25 mouse cellular contexts compared by ENCODE assay signal in genomic region chr9:117319271-117319670, GRCm38 (mm10).
DNase-seq lines count a peak whose midpoint lies in the region; ATAC-seq and TF ChIP-seq lines count a peak whose summit lies in the region.
"Had no signal": no experiment of that assay in that cellular context is flagged by ENCODE, and none has a peak within 500 bp of the region (broad histone marks: within the 10 kb centered on the region; RNA-seq: fewer than 3 reads in every experiment).

No protein-coding gene starts in this region.

- 75% methylated on average over 3 of the region's 3 CpGs for WGBS in hindbrain, postnatal 0 days
- 65% methylated on average over 3 of the region's 3 CpGs for WGBS in hindbrain, embryonic 13.5 days
- WGBS in limb, embryonic 12.5 days = 93% methylated on average over 3 of the region's 3 CpGs

- peak; percentile 17 to 28 for DNase-seq in cerebellum, postnatal 10 days
- no peak for DNase-seq in cerebellum, adult 11-12 months
- peak; percentile 5 for DNase-seq in hindbrain, postnatal 0 days (ENCODE audit: low spot score)
- DNase-seq in kidney, postnatal 25 days = no peak
- DNase-seq: adrenal gland, postnatal 10 days; adrenal gland, postnatal 36 days; cerebellum, adult 2 months; cerebellum, adult 9-11 months; cerebellum, postnatal 36 days; embryo, embryonic 11 days; gastrocnemius, postnatal 25 days; heart, postnatal 14 days; heart, postnatal 4 days had no signal

- ATAC-seq in hindbrain, postnatal 0 days = no peak
- ATAC-seq in hindbrain, embryonic 13.5 days (ENCODE audit: low FRiP score) = no peak
- ATAC-seq in limb, embryonic 12.5 days (ENCODE audit: insufficient number of reproducible peaks, insufficient read depth, low FRiP score, low TSS enrichment, low read depth) = no peak
- ATAC-seq: forebrain, embryonic 15.5 days; intestine, embryonic 15.5 days; Patski had no signal

- no peak overlapping the region for H3K27ac ChIP-seq in hindbrain, postnatal 0 days
- H3K27ac ChIP-seq in hindbrain, embryonic 13.5 days = no peak overlapping the region
- H3K27ac ChIP-seq in limb, embryonic 12.5 days = no peak overlapping the region
- H3K27ac ChIP-seq: embryonic facial prominence, embryonic 10.5 days; embryonic facial prominence, embryonic 13.5 days; forebrain, embryonic 12.5 days; forebrain, embryonic 15.5 days; heart, embryonic 15.5 days; hindbrain, embryonic 15.5 days; intestine, embryonic 15.5 days had no signal

- no peak overlapping the region for H3K4me3 ChIP-seq in hindbrain, postnatal 0 days (ENCODE audit: low read length)
- H3K4me3 ChIP-seq in hindbrain, embryonic 13.5 days = no peak overlapping the region
- no peak overlapping the region for H3K4me3 ChIP-seq in limb, embryonic 12.5 days (replicated peaks)
- H3K4me3 ChIP-seq: embryonic facial prominence, embryonic 10.5 days; embryonic facial prominence, embryonic 13.5 days; erythroblast, embryonic 14.5 days; forebrain, embryonic 12.5 days; forebrain, embryonic 15.5 days; heart, embryonic 12.5 days; heart, embryonic 15.5 days; hindbrain, embryonic 15.5 days; intestine, embryonic 15.5 days had no signal

- no peak for TF ChIP-seq CTCF in hindbrain, postnatal 0 days (IDR thresholded peaks at IDR 0.05; ENCODE audit: low read depth)

- H3K9ac ChIP-seq in hindbrain, postnatal 0 days (replicated peaks; ENCODE audit: low read length) = no peak overlapping the region
- no peak overlapping the region for H3K9ac ChIP-seq in hindbrain, embryonic 13.5 days
- H3K9ac ChIP-seq in limb, embryonic 12.5 days (replicated peaks) = no peak overlapping the region
- H3K9ac ChIP-seq: embryonic facial prominence, embryonic 13.5 days; forebrain, embryonic 12.5 days; forebrain, embryonic 15.5 days; heart, embryonic 12.5 days; heart, embryonic 15.5 days; hindbrain, embryonic 15.5 days; intestine, embryonic 15.5 days had no signal

- no peaks in the 10 kb centered on the region for H3K9me3 ChIP-seq in hindbrain, postnatal 0 days (ENCODE audit: low read length)
- no peaks in the 10 kb centered on the region for H3K9me3 ChIP-seq in hindbrain, embryonic 13.5 days
- H3K9me3 ChIP-seq in limb, embryonic 12.5 days = peaks cover 3% of the 10 kb centered on the region; the same call in 1 of the 2 replicates
- H3K9me3 ChIP-seq: embryonic facial prominence, embryonic 10.5 days; embryonic facial prominence, embryonic 13.5 days; forebrain, embryonic 12.5 days; forebrain, embryonic 15.5 days; heart, embryonic 12.5 days; heart, embryonic 15.5 days; hindbrain, embryonic 15.5 days; intestine, embryonic 15.5 days had no signal

- no peaks in the 10 kb centered on the region for H3K4me1 ChIP-seq in hindbrain, postnatal 0 days (ENCODE audit: insufficient read depth, low read length)
- peaks cover 4% of the 10 kb centered on the region for H3K4me1 ChIP-seq in hindbrain, embryonic 13.5 days (replicated peaks)
- H3K4me1 ChIP-seq in limb, embryonic 12.5 days (replicated peaks) = peaks cover 15% of the 10 kb centered on the region
- H3K4me1 ChIP-seq: forebrain, embryonic 12.5 days; forebrain, embryonic 15.5 days; heart, embryonic 12.5 days; heart, embryonic 15.5 days; hindbrain, embryonic 15.5 days; intestine, embryonic 15.5 days had no signal

- no peaks in the 10 kb centered on the region for H3K27me3 ChIP-seq in hindbrain, postnatal 0 days (ENCODE audit: insufficient read depth, low read length)
- no peaks in the 10 kb centered on the region for H3K27me3 ChIP-seq in hindbrain, embryonic 13.5 days
- H3K27me3 ChIP-seq in limb, embryonic 12.5 days = no peaks in the 10 kb centered on the region
- H3K27me3 ChIP-seq: embryonic facial prominence, embryonic 13.5 days; forebrain, embryonic 12.5 days; forebrain, embryonic 15.5 days; heart, embryonic 12.5 days; heart, embryonic 15.5 days; hindbrain, embryonic 15.5 days; intestine, embryonic 15.5 days; Patski had no signal

- no peaks in the 10 kb centered on the region for H3K36me3 ChIP-seq in hindbrain, postnatal 0 days (ENCODE audit: insufficient read depth, low read length)
- no peaks in the 10 kb centered on the region for H3K36me3 ChIP-seq in hindbrain, embryonic 13.5 days
- H3K36me3 ChIP-seq in limb, embryonic 12.5 days = no peaks in the 10 kb centered on the region
- H3K36me3 ChIP-seq: embryonic facial prominence, embryonic 10.5 days; embryonic facial prominence, embryonic 13.5 days; forebrain, embryonic 12.5 days; forebrain, embryonic 15.5 days; heart, embryonic 12.5 days; heart, embryonic 15.5 days; hindbrain, embryonic 15.5 days; intestine, embryonic 15.5 days had no signal

- no peak overlapping the region for H3K4me2 ChIP-seq in hindbrain, postnatal 0 days (ENCODE audit: low read depth, low read length)
- H3K4me2 ChIP-seq in hindbrain, embryonic 13.5 days = no peak overlapping the region
- H3K4me2 ChIP-seq in limb, embryonic 12.5 days = 0 out of 2 replicates have a peak overlapping the region, but pooled peaks have one; percentile 9
- H3K4me2 ChIP-seq: embryonic facial prominence, embryonic 13.5 days; forebrain, embryonic 12.5 days; forebrain, embryonic 15.5 days; heart, embryonic 12.5 days; heart, embryonic 15.5 days; hindbrain, embryonic 15.5 days; intestine, embryonic 15.5 days had no signal

Comparison
In these comparisons a context has a peak if more than half of its experiments do, and no peak if none do; other contexts are left out.
1. DNase-seq: peak in cerebellum, postnatal 10 days (2 of 2) and hindbrain, postnatal 0 days (single experiment); none in cerebellum, adult 11-12 months (single experiment) and kidney, postnatal 25 days (0 of 2).